Mouse (Mus musculus): ENCODE measurements around the gene Gpd1l. TPM values are rescaled to one million over a fixed set of nuclear protein-coding genes. Genes with fewer than 3 reads are reported as not detected.

The Gpd1l gene
- polyA plus RNA-seq, 1 experiment from 2014 or later, result 34.4 TPM

- no peak overlapping the region for H3K4me2 ChIP-seq (ENCODE audit: low read length)
- 85% methylated on average over 4 of the region's 4 CpGs for WGBS
- ATAC-seq, result no peak
- no peaks in the 10 kb centered on the region for H3K36me3 ChIP-seq (ENCODE audit: control insufficient read depth, insufficient read depth)
- H3K27me3 ChIP-seq (replicated peaks; ENCODE audit: control insufficient read depth, insufficient read depth, low read length), result no peaks in the 10 kb centered on the region
- no peak overlapping the region for H3K9ac ChIP-seq (replicated peaks; ENCODE audit: low read depth, low read length)
- no peaks in the 10 kb centered on the region for H3K9me3 ChIP-seq (ENCODE audit: control insufficient read depth, low read length)
- no peak overlapping the region for H3K27ac ChIP-seq (ENCODE audit: low read length)
- no peaks in the 10 kb centered on the region for H3K4me1 ChIP-seq (replicated peaks; ENCODE audit: control insufficient read depth, insufficient read depth, low read length)
- H3K4me3 ChIP-seq (replicated peaks; ENCODE audit: low read length), result no peak overlapping the region
Observed at GRCm38 (mm10) chr9:114960043-114960789, 26.4 kb upstream of the Gpd1l start.

- 0 out of 2 replicates have a peak, but pooled peaks have one; percentile 40 for ATAC-seq
- no peaks in the 10 kb centered on the region for H3K36me3 ChIP-seq (ENCODE audit: control insufficient read depth, insufficient read depth)
- no peak overlapping the region for H3K9ac ChIP-seq (replicated peaks; ENCODE audit: low read depth, low read length)
- no peak overlapping the region for H3K27ac ChIP-seq (ENCODE audit: low read length)
- no peaks in the 10 kb centered on the region for H3K9me3 ChIP-seq (ENCODE audit: control insufficient read depth, low read length)
- no peaks in the 10 kb centered on the region for H3K4me1 ChIP-seq (replicated peaks; ENCODE audit: control insufficient read depth, insufficient read depth, low read length)
- no peak overlapping the region for H3K4me2 ChIP-seq (ENCODE audit: low read length)
- no peaks in the 10 kb centered on the region for H3K27me3 ChIP-seq (replicated peaks; ENCODE audit: control insufficient read depth, insufficient read depth, low read length)
- H3K4me3 ChIP-seq (replicated peaks; ENCODE audit: low read length), result no peak overlapping the region
- 41% methylated on average over 5 of the region's 5 CpGs for WGBS
Observed at GRCm38 (mm10) chr9:114956945-114957344, 23.2 kb upstream of the Gpd1l start.

- H3K27ac ChIP-seq (ENCODE audit: low read length), result no peak overlapping the region
- H3K36me3 ChIP-seq (ENCODE audit: control insufficient read depth, insufficient read depth), result no peaks in the 10 kb centered on the region
- no peak for ATAC-seq
- no peak overlapping the region for H3K4me3 ChIP-seq (replicated peaks; ENCODE audit: low read length)
- H3K9ac ChIP-seq (replicated peaks; ENCODE audit: low read depth, low read length), result no peak overlapping the region
- H3K27me3 ChIP-seq (replicated peaks; ENCODE audit: control insufficient read depth, insufficient read depth, low read length), result no peaks in the 10 kb centered on the region
- H3K9me3 ChIP-seq (ENCODE audit: control insufficient read depth, low read length), result no peaks in the 10 kb centered on the region
- WGBS, result 90% methylated on average over 11 of the region's 11 CpGs
- H3K4me1 ChIP-seq (replicated peaks; ENCODE audit: control insufficient read depth, insufficient read depth, low read length), result no peaks in the 10 kb centered on the region
- H3K4me2 ChIP-seq (ENCODE audit: low read length), result no peak overlapping the region
Observed at GRCm38 (mm10) chr9:114955340-114955739, 21.6 kb upstream of the Gpd1l start.

- no peak for ATAC-seq
- WGBS, result 13% methylated on average over 1 of the region's 1 CpGs
- no peaks in the 10 kb centered on the region for H3K4me1 ChIP-seq (replicated peaks; ENCODE audit: control insufficient read depth, insufficient read depth, low read length)
- H3K36me3 ChIP-seq (ENCODE audit: control insufficient read depth, insufficient read depth), result no peaks in the 10 kb centered on the region
- H3K4me2 ChIP-seq (ENCODE audit: low read length), result no peak overlapping the region
- H3K27ac ChIP-seq (ENCODE audit: low read length), result no peak overlapping the region
- H3K9me3 ChIP-seq (ENCODE audit: control insufficient read depth, low read length), result no peaks in the 10 kb centered on the region
- no peak overlapping the region for H3K4me3 ChIP-seq (replicated peaks; ENCODE audit: low read length)
- no peaks in the 10 kb centered on the region for H3K27me3 ChIP-seq (replicated peaks; ENCODE audit: control insufficient read depth, insufficient read depth, low read length)
- no peak overlapping the region for H3K9ac ChIP-seq (replicated peaks; ENCODE audit: low read depth, low read length)
Observed at GRCm38 (mm10) chr9:114952866-114953265, 19.1 kb upstream of the Gpd1l start.

GRCm38 (mm10) chr9:114948395-114948794 is 14.6 kb upstream of the Gpd1l start:
- Histone ChIP-seq H3K4me2 (ENCODE audit: low read length) (no peak overlapping the region), H3K9ac (replicated peaks; ENCODE audit: low read depth, low read length) (no peak overlapping the region), H3K27ac (ENCODE audit: low read length) (no peak overlapping the region), H3K36me3 (ENCODE audit: control insufficient read depth, insufficient read depth) (no peaks in the 10 kb centered on the region), H3K4me3 (replicated peaks; ENCODE audit: low read length) (no peak overlapping the region), H3K27me3 (replicated peaks; ENCODE audit: control insufficient read depth, insufficient read depth, low read length) (no peaks in the 10 kb centered on the region), H3K4me1 (replicated peaks; ENCODE audit: control insufficient read depth, insufficient read depth, low read length) (no peaks in the 10 kb centered on the region), H3K9me3 (ENCODE audit: control insufficient read depth, low read length) (no peaks in the 10 kb centered on the region)
- ATAC-seq, result no peak
- 56% methylated on average over 5 of the region's 5 CpGs for WGBS

- Histone ChIP-seq H3K4me2 (ENCODE audit: low read length) (no peak overlapping the region), H3K36me3 (ENCODE audit: control insufficient read depth, insufficient read depth) (no peaks in the 10 kb centered on the region), H3K27ac (ENCODE audit: low read length) (no peak overlapping the region), H3K4me3 (replicated peaks; ENCODE audit: low read length) (no peak overlapping the region), H3K9ac (replicated peaks; ENCODE audit: low read depth, low read length) (no peak overlapping the region), H3K27me3 (replicated peaks; ENCODE audit: control insufficient read depth, insufficient read depth, low read length) (no peaks in the 10 kb centered on the region), H3K4me1 (replicated peaks; ENCODE audit: control insufficient read depth, insufficient read depth, low read length) (no peaks in the 10 kb centered on the region), H3K9me3 (ENCODE audit: control insufficient read depth, low read length) (no peaks in the 10 kb centered on the region)
- no peak for ATAC-seq
- WGBS, result 90% methylated on average over 6 of the region's 6 CpGs
Observed at GRCm38 (mm10) chr9:114945576-114945975, 11.8 kb upstream of the Gpd1l start.

- Histone ChIP-seq H3K4me1 (replicated peaks; ENCODE audit: control insufficient read depth, insufficient read depth, low read length) (no peaks in the 10 kb centered on the region), H3K27me3 (replicated peaks; ENCODE audit: control insufficient read depth, insufficient read depth, low read length) (no peaks in the 10 kb centered on the region), H3K27ac (ENCODE audit: low read length) (no peak overlapping the region), H3K4me3 (replicated peaks; ENCODE audit: low read length) (no peak overlapping the region), H3K36me3 (ENCODE audit: control insufficient read depth, insufficient read depth) (no peaks in the 10 kb centered on the region), H3K4me2 (ENCODE audit: low read length) (no peak overlapping the region), H3K9ac (replicated peaks; ENCODE audit: low read depth, low read length) (no peak overlapping the region), H3K9me3 (ENCODE audit: control insufficient read depth, low read length) (no peaks in the 10 kb centered on the region)
- no peak for ATAC-seq
- 92% methylated on average over 3 of the region's 3 CpGs for WGBS
Observed at GRCm38 (mm10) chr9:114944642-114945041, 10.9 kb upstream of the Gpd1l start.

GRCm38 (mm10) chr9:114936687-114937086 is 2.9 kb upstream of the Gpd1l start:
- no peak overlapping the region for H3K9ac ChIP-seq (replicated peaks; ENCODE audit: low read depth, low read length)
- H3K4me1 ChIP-seq (replicated peaks; ENCODE audit: control insufficient read depth, insufficient read depth, low read length), result peaks cover 7% of the 10 kb centered on the region
- no peak overlapping the region for H3K27ac ChIP-seq (ENCODE audit: low read length)
- H3K4me2 ChIP-seq (ENCODE audit: low read length), result no peak overlapping the region
- WGBS, result 81% methylated on average over 2 of the region's 2 CpGs
- ATAC-seq, result no peak
- no peaks in the 10 kb centered on the region for H3K27me3 ChIP-seq (replicated peaks; ENCODE audit: control insufficient read depth, insufficient read depth, low read length)
- no peak overlapping the region for H3K4me3 ChIP-seq (replicated peaks; ENCODE audit: low read length)
- H3K9me3 ChIP-seq (ENCODE audit: control insufficient read depth, low read length), result no peaks in the 10 kb centered on the region
- no peaks in the 10 kb centered on the region for H3K36me3 ChIP-seq (ENCODE audit: control insufficient read depth, insufficient read depth)

- Histone ChIP-seq H3K4me1 (replicated peaks; ENCODE audit: control insufficient read depth, insufficient read depth, low read length) (peaks cover 11% of the 10 kb centered on the region), H3K27ac (ENCODE audit: low read length) (no peak overlapping the region), H3K27me3 (replicated peaks; ENCODE audit: control insufficient read depth, insufficient read depth, low read length) (no peaks in the 10 kb centered on the region), H3K9ac (replicated peaks; ENCODE audit: low read depth, low read length) (no peak overlapping the region), H3K4me3 (replicated peaks; ENCODE audit: low read length) (no peak overlapping the region), H3K4me2 (ENCODE audit: low read length) (no peak overlapping the region), H3K9me3 (ENCODE audit: control insufficient read depth, low read length) (no peaks in the 10 kb centered on the region), H3K36me3 (ENCODE audit: control insufficient read depth, insufficient read depth) (no peaks in the 10 kb centered on the region)
- WGBS, result 87% methylated on average over 4 of the region's 4 CpGs
- ATAC-seq, result no peak
Observed at GRCm38 (mm10) chr9:114935321-114935720, 1.5 kb upstream of the Gpd1l start.

All from forebrain, embryonic 16.5 days (tissue).